Mouse (Mus musculus) gastrocnemius, postnatal 4 days (tissue): ENCODE measurements around the gene Gm18596. TPM values are rescaled to one million over a fixed set of nuclear protein-coding genes. Genes with fewer than 3 reads are reported as not detected.
"Not testable (repeated sequence)": the region's sequence is repeated elsewhere in the genome, so short reads cannot be mapped to it uniquely, and the experiment has no call there.

Source experiments
- DNase-seq, 2 experiments: peaks; one replicate each; pipeline ENCODE4 v3.0.0; 2021 to 2022; ENCODE audit warnings: low spot score in 2 of 2, mixed read lengths in 2 of 2
- long read RNA-seq, 2 experiments: library from polyadenylated mRNA; stranded (forward); transcript quantifications; one replicate each; pipeline ENCODE4 v2.0.0; 2021
- total RNA-seq, 2 experiments: library from RNA; stranded (reverse); gene quantifications; 2 replicates each; pipeline ENCODE4 v1.2.3; 2021

The Gm18596 gene
- not detected for total RNA-seq
- long read RNA-seq, experiment 1, partial matches to known transcripts = 0 of 3 reads
- long read RNA-seq, experiment 1, other reads (novel, unspliced or antisense) = 0 of 3 reads
- long read RNA-seq, experiment 2 = 0 reads

- not testable (repeated sequence) for DNase-seq
Observed at GRCm38 (mm10) chr10:77741924-77742688, at the start of gene Gm18596. Gene Gm18596 (minus strand): TSS chr10:77742638.

GRCm38 (mm10) chr10:77788621-77789020, 46.2 kb upstream of the Gm18596 start:
- DNase-seq = no peak

DNA sequence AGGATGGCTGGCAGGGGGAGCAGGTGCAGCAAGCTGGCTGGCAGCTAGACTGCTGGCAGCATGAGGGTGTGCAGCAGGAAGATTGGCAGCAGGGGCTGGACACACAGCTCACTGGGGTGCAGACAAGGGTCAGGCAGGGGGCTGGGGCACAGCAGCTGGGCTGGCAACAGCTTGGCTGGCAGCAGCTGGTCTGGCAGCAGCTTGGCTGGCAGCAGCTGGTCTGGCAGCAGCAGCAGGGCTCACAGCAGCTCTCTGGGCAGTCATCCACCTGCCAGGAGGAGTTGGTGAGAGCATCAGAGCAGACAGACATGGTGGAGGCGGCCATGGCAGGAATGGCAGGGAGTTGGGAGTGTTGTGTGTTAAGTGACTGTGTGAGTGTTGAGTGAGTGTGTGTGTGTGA, 45.4 kb upstream of the Gm18596 start, which contains the start of gene Gm7137:
Gm7137 (minus strand) TSS at position 325 of the 400 bp plus-strand sequence.
- DNase-seq = peak in 1 of 2 experiments; percentile 11

GRCm38 (mm10) chr10:77783396-77783795, 41.0 kb upstream of the Gm18596 start:
- not testable (repeated sequence) for DNase-seq

GRCm38 (mm10) chr10:77782442-77782841, 40.0 kb upstream of the Gm18596 start, which contains the start of gene Gm3250:
Gene Gm3250 (minus strand): TSS chr10:77782542.
- not testable (repeated sequence) for DNase-seq

DNA sequence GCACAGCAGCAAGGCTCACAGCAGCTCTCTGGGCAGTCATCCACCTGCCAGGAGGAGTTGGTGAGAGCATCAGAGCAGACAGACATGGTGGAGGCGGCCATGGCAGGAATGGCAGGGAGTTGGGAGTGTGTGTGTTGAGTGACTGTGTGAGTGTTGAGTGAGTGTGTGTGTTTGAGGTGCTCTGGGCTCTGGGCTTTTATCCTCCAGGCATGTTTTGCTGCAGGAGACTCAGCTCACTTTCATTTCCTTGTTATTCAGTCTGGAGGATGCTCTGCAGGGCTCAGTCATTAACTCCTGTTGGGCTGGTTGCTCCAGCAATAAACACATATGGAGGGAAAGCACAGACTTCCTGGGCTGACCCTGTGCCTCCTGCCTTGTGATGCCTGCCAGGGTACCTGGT, 34.4 kb upstream of the Gm18596 start, which contains the start of gene Gm7138:
Gm7138 (minus strand) TSS at position 101 of the 400 bp plus-strand sequence.
- not testable (repeated sequence) for DNase-seq

GRCm38 (mm10) chr10:77772142-77772541, 29.7 kb upstream of the Gm18596 start:
- not testable (repeated sequence) for DNase-seq

GRCm38 (mm10) chr10:77771225-77771624, 28.8 kb upstream of the Gm18596 start, which contains the start of gene Gm3238:
Gene Gm3238 (minus strand): TSS chr10:77771325.
- not testable (repeated sequence) for DNase-seq

DNA sequence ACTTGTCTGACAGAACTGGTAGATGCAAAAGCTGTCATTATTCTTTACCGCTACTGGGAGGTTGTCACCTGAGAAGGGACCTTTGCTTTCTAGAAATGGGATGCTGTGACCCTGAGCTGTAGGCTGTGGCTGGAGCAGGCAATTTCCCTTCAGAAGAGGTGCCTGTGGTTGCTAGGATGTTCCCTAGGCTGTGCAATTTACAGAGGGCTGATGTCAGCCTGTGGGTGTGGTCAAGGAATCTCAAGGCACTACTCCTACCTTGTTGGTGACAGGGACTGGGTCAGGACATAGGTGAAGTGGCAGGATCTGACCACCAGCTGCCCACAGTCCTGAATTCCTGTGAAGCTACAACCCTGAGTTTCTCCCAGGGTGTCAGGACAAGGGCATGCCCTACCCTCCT, 27.3 kb upstream of the Gm18596 start:
- DNase-seq = no peak

- not testable (repeated sequence) for DNase-seq
Observed at GRCm38 (mm10) chr10:77759582-77759981, 17.1 kb upstream of the Gm18596 start, which contains the start of gene Gm3233. Gene Gm3233 (minus strand): TSS chr10:77759682.

DNA sequence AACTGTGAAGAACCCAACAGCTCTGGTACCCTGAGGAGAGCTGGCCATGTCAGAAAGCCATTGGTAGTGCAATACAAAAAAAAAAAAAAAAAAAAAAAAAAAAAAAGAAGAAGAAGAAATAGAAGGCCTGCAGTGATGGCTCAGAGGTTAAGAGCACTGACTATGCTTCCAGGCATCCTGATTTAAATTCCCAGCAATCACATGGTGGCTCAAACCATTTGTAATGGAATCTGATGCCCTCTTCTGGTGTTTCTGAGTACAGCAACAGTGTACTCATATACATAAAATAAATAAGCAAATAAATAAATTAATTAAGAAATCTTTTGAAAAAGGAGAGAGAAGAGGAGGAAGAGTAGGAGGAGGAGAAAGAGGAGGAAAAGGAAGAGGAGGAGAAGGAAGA, 11.0 kb upstream of the Gm18596 start:
- no peak for DNase-seq

GRCm38 (mm10) chr10:77752312-77752711, 9.9 kb upstream of the Gm18596 start:
- not testable (repeated sequence) for DNase-seq

DNA sequence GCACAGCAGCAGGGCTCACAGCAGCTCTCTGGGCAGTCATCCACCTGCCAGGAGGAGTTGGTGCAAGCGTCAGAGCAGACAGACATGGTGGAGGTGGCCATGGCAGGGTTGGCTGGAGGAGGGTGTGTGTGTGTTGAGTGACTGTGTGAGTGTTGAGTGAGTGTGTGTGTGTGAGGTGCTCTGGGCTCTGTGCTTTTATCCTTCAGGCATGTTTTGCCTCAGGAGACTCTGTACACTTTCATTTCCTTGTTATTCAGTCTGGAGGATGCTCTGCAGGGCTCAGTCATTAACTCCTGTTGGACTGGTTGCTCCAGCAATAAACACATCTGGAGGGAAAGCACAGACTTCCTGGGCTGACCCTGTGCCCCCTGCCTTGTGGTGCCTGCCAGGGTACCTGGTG, 8.8 kb upstream of the Gm18596 start, which contains the start of gene Gm9736:
Gm9736 (minus strand) TSS at position 101 of the 400 bp plus-strand sequence.
- DNase-seq = not testable (repeated sequence)

- not testable (repeated sequence) for DNase-seq
Observed at GRCm38 (mm10) chr10:77750686-77751085, 8.2 kb upstream of the Gm18596 start.

GRCm38 (mm10) chr10:77738929-77739328, 3.5 kb downstream of the Gm18596 start:
- DNase-seq = no peak

DNA sequence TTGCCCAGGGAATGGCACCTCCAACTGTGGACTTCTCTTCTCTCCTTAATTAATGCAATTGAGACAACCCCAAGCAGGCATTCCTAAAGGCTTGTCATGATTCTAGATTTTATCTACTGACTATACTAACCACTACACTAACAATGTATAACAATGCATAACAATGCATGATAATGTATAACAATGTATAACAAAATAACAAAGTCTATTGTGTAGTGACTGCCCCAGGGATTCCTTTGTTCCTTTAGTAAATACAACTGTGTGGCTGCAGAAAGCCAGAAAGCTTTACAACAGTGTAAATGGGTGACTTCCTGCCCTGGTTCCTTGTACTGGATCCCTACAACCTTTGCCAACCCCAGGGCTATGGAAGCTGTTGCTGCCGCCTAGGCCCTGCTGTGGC, 6.5 kb downstream of the Gm18596 start:
- DNase-seq = no peak

- no peak for DNase-seq
Observed at GRCm38 (mm10) chr10:77729241-77729640, 13.2 kb downstream of the Gm18596 start.

DNA sequence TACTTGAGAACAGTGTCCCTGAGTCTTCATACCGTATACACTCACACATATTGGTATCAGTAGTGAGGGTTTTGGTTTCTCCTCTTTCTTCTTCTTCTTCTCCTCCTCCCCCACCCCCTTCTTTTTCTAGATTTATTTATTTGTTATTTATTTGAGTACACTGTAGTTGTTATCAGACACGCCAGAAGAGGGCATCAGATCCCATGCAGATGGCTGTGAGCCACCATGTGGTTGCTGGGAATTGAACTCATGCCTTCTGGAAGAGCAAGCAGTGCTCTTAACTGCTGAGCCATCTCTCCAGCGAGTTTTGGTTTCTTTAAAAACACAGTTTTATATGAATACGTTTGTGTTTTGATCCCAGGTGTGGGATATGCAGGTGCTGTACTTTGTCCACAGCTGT, 14.2 kb downstream of the Gm18596 start:
- no peak for DNase-seq

- DNase-seq = no peak
Observed at GRCm38 (mm10) chr10:77726186-77726585, 16.3 kb downstream of the Gm18596 start, which contains the start of gene Gm10100. Gene Gm10100 (plus strand): TSS chr10:77726486.

DNA sequence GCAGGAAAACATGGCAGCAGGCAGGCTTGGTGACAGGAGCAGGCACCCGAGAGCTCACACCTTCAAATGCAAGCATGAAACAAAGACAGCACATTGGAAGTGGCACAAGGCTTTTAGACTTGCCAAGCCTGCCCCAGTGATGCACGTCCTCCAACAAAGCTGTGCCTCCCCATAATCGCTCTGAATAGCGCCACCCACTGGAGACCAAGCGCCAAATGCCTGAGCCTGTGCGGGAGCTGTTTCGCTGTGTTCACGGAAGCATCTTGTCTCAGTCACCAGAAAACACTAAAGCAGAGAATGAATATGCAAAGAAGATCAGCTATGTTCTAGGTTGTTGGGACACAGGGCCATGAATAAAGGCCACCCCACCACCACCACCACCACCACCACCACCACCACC, 17.6 kb downstream of the Gm18596 start:
- no peak for DNase-seq

GRCm38 (mm10) chr10:77720299-77720698, 22.1 kb downstream of the Gm18596 start, which contains the start of gene Krtap12-1:
Gene Krtap12-1 (plus strand): TSS chr10:77720599.
- DNase-seq = not testable (repeated sequence)

GRCm38 (mm10) chr10:77715507-77715906, 26.9 kb downstream of the Gm18596 start, which contains the start of gene Gm10142:
Gene Gm10142 (plus strand): TSS chr10:77715807.
- DNase-seq = no peak
